Mouse (Mus musculus): ENCODE measurements at regions not wholly inside any gene's neighbourhood (a gene's known extent, or its start where the extent isn't known, plus 50 kb on each side); places are given as distances from the start of the nearest gene placed in this dataset.

- intact Hi-C loops (cut with DNase I): no loop called here
- DNase-seq (ENCODE audit: low spot score in 2 of 2): peak in 1 of 2 experiments; percentile 58
These were observed 170.6 kb downstream of the Eipr1 start for GRCm38 (mm10) chr12:28922236-28922635.

- DNase-seq (ENCODE audit: low spot score in 2 of 2): no peak
- intact Hi-C loops (cut with DNase I): no loop called here
These were observed 173.6 kb downstream of the Eipr1 start for GRCm38 (mm10) chr12:28925206-28925605.

GRCm38 (mm10) chr12:28939936-28940335 lies 188.3 kb downstream of the Eipr1 start:
- intact Hi-C loops (cut with DNase I): no loop called here

GRCm38 (mm10) chr12:28948889-28949288 lies 197.3 kb downstream of the Eipr1 start:
- DNase-seq (ENCODE audit: low spot score in 2 of 2): no peak
- intact Hi-C loops (cut with DNase I): no loop called here

More at GRCm38 (mm10) chr12:28939936-28940335, 188.3 kb downstream of the Eipr1 start:
- DNase-seq (ENCODE audit: low spot score in 2 of 2): no peak

- DNase-seq (ENCODE audit: low spot score in 2 of 2): no peak
- intact Hi-C loops (cut with DNase I): no loop called here
These were observed 197.7 kb downstream of the Eipr1 start for GRCm38 (mm10) chr12:28949307-28949706.

GRCm38 (mm10) chr12:28957155-28957554 lies 205.6 kb downstream of the Eipr1 start:
- intact Hi-C loops (cut with DNase I): no loop called here
- no peak for DNase-seq (ENCODE audit: low spot score in 2 of 2)

GRCm38 (mm10) chr12:28958661-28959060 lies 207.1 kb downstream of the Eipr1 start:
- no peak for DNase-seq (ENCODE audit: low spot score in 2 of 2)
- intact Hi-C loops (cut with DNase I): no loop called here

- intact Hi-C loops (cut with DNase I): loop anchor here (5.0 to 10.0 kb wide), 4 partner anchors 78 to 268 kb away; no protein-coding TSS in a partner anchor
- peak; percentile 42 to 86 for DNase-seq (ENCODE audit: low spot score in 2 of 2)
These were observed 218.2 kb downstream of the Eipr1 start for GRCm38 (mm10) chr12:28969671-28970379.

- peak; percentile 72 to 95 for DNase-seq (ENCODE audit: low spot score in 2 of 2)
- intact Hi-C loops (cut with DNase I): loop anchor here (2.0 to 10.0 kb wide), 7 partner anchors 82 to 386 kb away; no protein-coding TSS in a partner anchor
These were observed 223.0 kb downstream of the Eipr1 start for GRCm38 (mm10) chr12:28974571-28975041.

- intact Hi-C loops (cut with DNase I): loop anchor here (2.0 to 10.0 kb wide), 4 partner anchors 100 to 386 kb away; no protein-coding TSS in a partner anchor
- DNase-seq (ENCODE audit: low spot score in 2 of 2): peak; percentile 33 to 69
These were observed 223.6 kb downstream of the Eipr1 start for GRCm38 (mm10) chr12:28975249-28975648.

- intact Hi-C loops (cut with DNase I): loop anchor here (10.0 kb wide), 1 partner anchor 205 kb away; no protein-coding TSS in a partner anchor
- no peak for DNase-seq (ENCODE audit: low spot score in 2 of 2)
These were observed 228.1 kb downstream of the Eipr1 start for GRCm38 (mm10) chr12:28979679-28980078.

GRCm38 (mm10) chr12:28986214-28986613 lies 234.6 kb downstream of the Eipr1 start:
- DNase-seq (ENCODE audit: low spot score in 2 of 2): peak in 1 of 2 experiments; percentile 9
- intact Hi-C loops (cut with DNase I): no loop called here

- intact Hi-C loops (cut with DNase I): no loop called here
- DNase-seq (ENCODE audit: low spot score in 2 of 2): no peak
These were observed 246.0 kb downstream of the Eipr1 start for GRCm38 (mm10) chr12:28997474-28998192.

GRCm38 (mm10) chr12:28999963-29000451 lies 248.4 kb downstream of the Eipr1 start:
- intact Hi-C loops (cut with DNase I): no loop called here

GRCm38 (mm10) chr12:29004504-29004903 lies 252.9 kb downstream of the Eipr1 start:
- intact Hi-C loops (cut with DNase I): no loop called here

More at GRCm38 (mm10) chr12:28999963-29000451, 248.4 kb downstream of the Eipr1 start:
- no peak for DNase-seq (ENCODE audit: low spot score in 2 of 2)

GRCm38 (mm10) chr12:29014601-29015000 lies 263.0 kb downstream of the Eipr1 start:
- intact Hi-C loops (cut with DNase I): no loop called here
- DNase-seq (ENCODE audit: low spot score in 2 of 2): no peak

More at GRCm38 (mm10) chr12:29004504-29004903, 252.9 kb downstream of the Eipr1 start:
- peak in 1 of 2 experiments; percentile 6 for DNase-seq (ENCODE audit: low spot score in 2 of 2)

GRCm38 (mm10) chr12:29015200-29015862 lies 263.7 kb downstream of the Eipr1 start:
- intact Hi-C loops (cut with DNase I): no loop called here
- DNase-seq (ENCODE audit: low spot score in 2 of 2): peak in 1 of 2 experiments; percentile 13

GRCm38 (mm10) chr12:29021152-29021551 lies 269.5 kb downstream of the Eipr1 start:
- intact Hi-C loops (cut with DNase I): no loop called here
- DNase-seq (ENCODE audit: low spot score in 2 of 2): no peak

- no peak for DNase-seq (ENCODE audit: low spot score in 2 of 2)
- intact Hi-C loops (cut with DNase I): no loop called here
These were observed 276.6 kb downstream of the Eipr1 start for GRCm38 (mm10) chr12:29028171-29028570.

- DNase-seq (ENCODE audit: low spot score in 2 of 2): peak; percentile 6 to 68
- intact Hi-C loops (cut with DNase I): no loop called here
These were observed 277.9 kb downstream of the Eipr1 start for GRCm38 (mm10) chr12:29029461-29029860.
